Mouse (Mus musculus) heart, postnatal 0 days (tissue): ENCODE results near the gene Rrbp1.

Experiments
- CTCF ChIP-seq: IDR thresholded peaks from 2 replicates; pipeline ENCODE4 v1.5.1; 2016; ENCODE audit warnings: antibody characterized with exemption, control low read depth, low read depth
- EP300 ChIP-seq: IDR thresholded peaks from 2 replicates; pipeline ENCODE4 v1.6.1; 2016; ENCODE audit warnings: antibody characterized with exemption, low read depth

DNA sequence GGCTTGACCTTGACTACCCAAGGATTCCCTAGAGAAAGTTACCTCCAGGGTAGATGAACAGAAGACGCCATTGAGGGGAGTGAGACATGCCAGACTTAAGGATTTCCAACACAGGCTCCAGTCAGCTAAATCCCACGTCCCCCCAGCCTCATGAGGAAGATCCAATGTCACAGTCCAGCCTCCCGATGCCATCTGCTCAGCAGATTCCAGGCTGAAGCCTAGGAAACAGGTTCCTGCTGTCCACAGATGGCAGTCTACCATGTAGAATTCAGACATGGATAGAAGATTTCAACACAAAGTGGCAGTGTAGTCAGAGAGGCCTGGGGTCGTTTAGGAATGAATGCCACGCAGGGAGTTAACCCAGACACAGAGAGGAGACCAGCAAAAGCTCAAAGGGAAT, 3.4 kb upstream of the Rrbp1 start:
- TF ChIP-seq CTCF (no peak), EP300 (no peak)
